Mouse (Mus musculus) macrophage (primary cell): ENCODE measurements at regions not wholly inside any gene's neighbourhood (a gene's known extent, or its start where the extent isn't known, plus 50 kb on each side); places are given as distances from the start of the nearest gene placed in this dataset.

Experiments used
- H3K27ac ChIP-seq: fragments of 350-480 bp; formaldehyde crosslinking; 2 replicates; pipeline ENCODE4 v1.9.0; 2021
- H3K36me3 ChIP-seq: fragments of 350-480 bp; formaldehyde crosslinking; 2 replicates; pipeline ENCODE4 v1.9.0; 2021; ENCODE audit errors: inconsistent target
- H3K4me3 ChIP-seq: fragments of 350-480 bp; formaldehyde crosslinking; 2 replicates; pipeline ENCODE4 v1.9.0; 2021; ENCODE audit errors: inconsistent target
- H3K79me2 ChIP-seq: fragments of 350-480 bp; formaldehyde crosslinking; 2 replicates; pipeline ENCODE4 v1.9.0; 2021; ENCODE audit errors: inconsistent target
- WGBS: methylation state at CpG from one replicate; pipeline ENCODE4 v1.1.7; 2026; ENCODE audit warnings: inconsistent platforms; ENCODE audit not compliant: missing documents; 5-methylcytosine and 5-hydroxymethylcytosine counted together

GRCm38 (mm10) chr15:68579486-68579885 is 2078.8 kb upstream of the Lrrc6 start:
- Histone ChIP-seq H3K79me2 (no peaks in the 10 kb centered on the region), H3K36me3 (no peaks in the 10 kb centered on the region), H3K4me3 (no peak overlapping the region), H3K27ac (no peak overlapping the region)
- 97% methylated on average over 2 of the region's 2 CpGs for WGBS

GRCm38 (mm10) chr15:68560654-68561053 is 2059.9 kb upstream of the Lrrc6 start:
- Histone ChIP-seq H3K27ac (no peak overlapping the region), H3K36me3 (no peaks in the 10 kb centered on the region), H3K79me2 (no peaks in the 10 kb centered on the region), H3K4me3 (no peak overlapping the region)
- WGBS, result 59% methylated on average over 3 of the region's 3 CpGs

DNA sequence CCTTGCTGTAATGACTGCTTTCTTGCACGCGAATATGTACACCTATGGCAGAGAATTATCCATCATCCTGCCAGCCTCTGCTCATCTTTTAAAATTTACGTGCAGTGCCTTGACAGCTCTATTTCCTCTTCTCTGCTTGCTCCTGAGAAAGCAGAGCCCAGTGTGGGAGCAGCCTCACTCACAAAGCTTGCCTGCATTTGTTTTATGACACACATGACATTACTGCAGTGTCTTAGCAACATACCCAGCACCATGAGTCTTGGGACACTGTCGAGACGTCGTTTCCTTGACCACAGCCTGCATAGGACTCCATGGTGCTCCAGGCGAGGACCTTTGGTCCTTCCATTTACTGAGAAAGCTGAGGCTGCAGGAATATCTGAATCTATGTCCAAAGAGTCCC is 2055.4 kb upstream of the Lrrc6 start:
- Histone ChIP-seq H3K36me3 (no peaks in the 10 kb centered on the region), H3K27ac (no peak overlapping the region), H3K4me3 (no peak overlapping the region), H3K79me2 (no peaks in the 10 kb centered on the region)
- whole genome bisulfite sequencing, result 89% methylated on average over 7 of the region's 7 CpGs

DNA sequence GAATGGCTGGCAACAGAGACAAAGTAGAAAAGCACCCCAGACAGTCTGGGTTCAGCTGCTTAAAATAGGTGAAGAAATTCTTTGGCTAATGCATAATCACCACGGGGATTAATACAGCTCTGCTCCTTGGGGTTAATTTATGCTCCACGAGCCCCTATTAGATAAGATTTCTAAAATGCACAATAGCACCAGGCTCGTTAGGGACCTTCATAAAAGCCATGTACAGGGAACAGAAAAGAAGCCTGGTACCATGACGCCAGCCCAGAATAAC is 2035.3 kb upstream of the Lrrc6 start:
- H3K27ac ChIP-seq, result no peak overlapping the region
- H3K79me2 ChIP-seq, result no peaks in the 10 kb centered on the region
- 77% methylated on average over 4 of the region's 4 CpGs for WGBS
- H3K36me3 ChIP-seq, result no peaks in the 10 kb centered on the region
- no peak overlapping the region for H3K4me3 ChIP-seq

GRCm38 (mm10) chr15:68535297-68536054 is 2034.8 kb upstream of the Lrrc6 start:
- whole genome bisulfite sequencing, result 83% methylated on average over 10 of the region's 10 CpGs
- Histone ChIP-seq H3K4me3 (no peak overlapping the region), H3K27ac (no peak overlapping the region), H3K36me3 (no peaks in the 10 kb centered on the region), H3K79me2 (no peaks in the 10 kb centered on the region)

GRCm38 (mm10) chr15:68520759-68521158 is 2020.0 kb upstream of the Lrrc6 start:
- Histone ChIP-seq H3K36me3 (no peaks in the 10 kb centered on the region), H3K79me2 (no peaks in the 10 kb centered on the region), H3K27ac (no peak overlapping the region), H3K4me3 (no peak overlapping the region)
- WGBS, result 68% methylated on average over 2 of the region's 2 CpGs

DNA sequence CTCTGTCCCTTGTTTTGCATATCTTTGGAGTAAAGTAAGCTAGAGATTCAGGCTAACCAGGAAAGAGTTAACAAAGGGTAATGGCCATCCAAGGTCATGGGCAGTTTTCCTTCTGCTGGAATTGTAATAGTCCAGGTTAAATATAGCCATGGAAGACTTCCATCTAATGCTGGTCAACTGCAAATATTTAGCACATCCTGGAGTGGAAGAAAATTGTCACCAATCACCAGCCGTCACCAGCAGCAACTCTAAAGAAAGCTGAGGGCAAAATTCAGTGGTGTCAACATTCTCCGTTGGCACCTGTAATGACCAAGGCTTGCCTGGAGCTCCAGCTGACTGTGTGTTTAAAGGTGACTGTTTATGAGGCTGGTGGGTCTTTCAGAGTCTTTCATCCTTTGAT is 2011.7 kb upstream of the Lrrc6 start:
- no peak overlapping the region for H3K27ac ChIP-seq
- no peaks in the 10 kb centered on the region for H3K36me3 ChIP-seq
- H3K79me2 ChIP-seq, result no peaks in the 10 kb centered on the region
- H3K4me3 ChIP-seq, result no peak overlapping the region
- WGBS, result 100% methylated on average over 2 of the region's 2 CpGs

DNA sequence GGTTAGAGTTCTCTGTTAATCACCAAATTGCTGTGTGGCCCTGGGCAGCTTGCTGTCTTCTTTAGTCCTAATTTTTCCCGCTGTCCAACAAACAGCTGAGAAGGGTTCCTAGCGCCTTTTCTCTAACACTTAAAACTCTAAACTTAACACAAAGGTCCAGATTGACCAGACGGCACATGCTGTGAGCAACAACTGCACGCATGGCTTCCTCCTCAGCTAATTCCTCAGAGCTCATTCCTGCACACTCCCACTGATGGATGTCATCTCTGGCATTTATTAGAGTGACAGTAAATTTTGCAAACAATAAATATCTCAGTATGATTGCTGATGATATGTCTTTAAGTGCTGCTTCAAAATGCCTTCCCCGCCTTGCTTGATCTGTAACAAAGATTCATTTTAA is 2007.5 kb upstream of the Lrrc6 start:
- H3K4me3 ChIP-seq, result no peak overlapping the region
- no peaks in the 10 kb centered on the region for H3K79me2 ChIP-seq
- no peak overlapping the region for H3K27ac ChIP-seq
- WGBS, result 96% methylated on average over 5 of the region's 5 CpGs
- no peaks in the 10 kb centered on the region for H3K36me3 ChIP-seq

- no peak overlapping the region for H3K4me3 ChIP-seq
- no peaks in the 10 kb centered on the region for H3K79me2 ChIP-seq
- H3K27ac ChIP-seq, result no peak overlapping the region
- 56% methylated on average over 2 of the region's 2 CpGs for WGBS
- H3K36me3 ChIP-seq, result no peaks in the 10 kb centered on the region
Observed at GRCm38 (mm10) chr15:68506093-68506492, 2005.4 kb upstream of the Lrrc6 start.

GRCm38 (mm10) chr15:68496438-68496837 is 1995.7 kb upstream of the Lrrc6 start:
- H3K27ac ChIP-seq, result no peak overlapping the region
- no peaks in the 10 kb centered on the region for H3K36me3 ChIP-seq
- no peak overlapping the region for H3K4me3 ChIP-seq
- H3K79me2 ChIP-seq, result no peaks in the 10 kb centered on the region
- 100% methylated on average over 2 of the region's 2 CpGs for WGBS

- no peak overlapping the region for H3K27ac ChIP-seq
- H3K36me3 ChIP-seq, result no peaks in the 10 kb centered on the region
- H3K4me3 ChIP-seq, result no peak overlapping the region
- H3K79me2 ChIP-seq, result no peaks in the 10 kb centered on the region
- 100% methylated on average over 1 of the region's 1 CpGs for WGBS
Observed at GRCm38 (mm10) chr15:68484789-68485188, 1984.1 kb upstream of the Lrrc6 start.

DNA sequence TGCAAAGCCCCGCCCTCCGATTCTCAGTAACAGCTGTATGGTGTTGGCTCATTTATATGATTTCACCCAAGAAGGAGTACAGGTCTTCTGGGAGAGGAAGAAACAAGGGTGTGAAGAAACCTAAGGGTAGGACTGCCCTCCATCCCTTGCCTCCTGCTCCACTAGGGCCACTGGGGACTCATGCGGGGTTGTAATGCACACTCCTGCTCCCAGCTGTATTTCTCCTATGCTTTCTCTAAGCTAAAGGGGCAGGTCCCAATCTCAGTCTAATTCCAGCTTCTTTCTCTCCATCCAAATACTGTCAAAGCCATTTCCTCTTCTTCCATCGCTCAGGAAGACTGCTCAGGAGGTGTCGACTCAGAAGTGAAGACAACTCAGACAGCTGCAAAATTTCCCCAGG is 1977.0 kb upstream of the Lrrc6 start:
- WGBS, result 85% methylated on average over 5 of the region's 5 CpGs

DNA sequence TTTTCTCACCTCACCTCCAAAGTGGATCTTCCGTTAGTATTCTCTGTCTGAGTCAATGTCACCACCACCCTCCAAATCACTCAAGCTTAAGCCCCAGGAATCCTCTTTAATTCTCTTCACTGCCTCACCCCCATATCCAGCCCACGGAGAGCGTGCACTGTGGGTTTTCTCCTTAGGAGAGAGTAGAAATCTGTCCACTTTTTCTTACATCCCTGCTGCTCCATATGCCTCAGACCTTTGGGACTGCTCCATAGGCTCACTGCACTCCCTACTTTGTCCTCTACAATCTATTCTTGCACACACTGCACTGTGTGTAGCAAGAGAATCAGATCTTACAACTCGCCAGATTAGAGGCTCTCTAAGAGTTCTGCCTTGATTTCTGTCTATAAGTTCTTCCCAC is 1971.2 kb upstream of the Lrrc6 start:
- Histone ChIP-seq H3K79me2 (no peaks in the 10 kb centered on the region), H3K36me3 (no peaks in the 10 kb centered on the region), H3K4me3 (no peak overlapping the region), H3K27ac (no peak overlapping the region)
- 92% methylated on average over 4 of the region's 4 CpGs for WGBS

More for the DNA sequence above, 1977.0 kb upstream of the Lrrc6 start:
- no peaks in the 10 kb centered on the region for H3K79me2 ChIP-seq
- H3K4me3 ChIP-seq, result no peak overlapping the region
- H3K27ac ChIP-seq, result no peak overlapping the region
- H3K36me3 ChIP-seq, result no peaks in the 10 kb centered on the region

GRCm38 (mm10) chr15:68462851-68463250 is 1962.1 kb upstream of the Lrrc6 start:
- no peaks in the 10 kb centered on the region for H3K36me3 ChIP-seq
- no peak overlapping the region for H3K27ac ChIP-seq
- H3K4me3 ChIP-seq, result no peak overlapping the region
- WGBS, result 71% methylated on average over 3 of the region's 3 CpGs
- no peaks in the 10 kb centered on the region for H3K79me2 ChIP-seq

- 82% methylated on average over 2 of the region's 2 CpGs for WGBS
- no peak overlapping the region for H3K4me3 ChIP-seq
- H3K27ac ChIP-seq, result no peak overlapping the region
- H3K79me2 ChIP-seq, result no peaks in the 10 kb centered on the region
- H3K36me3 ChIP-seq, result no peaks in the 10 kb centered on the region
Observed at GRCm38 (mm10) chr15:68457239-68457638, 1956.5 kb upstream of the Lrrc6 start.

DNA sequence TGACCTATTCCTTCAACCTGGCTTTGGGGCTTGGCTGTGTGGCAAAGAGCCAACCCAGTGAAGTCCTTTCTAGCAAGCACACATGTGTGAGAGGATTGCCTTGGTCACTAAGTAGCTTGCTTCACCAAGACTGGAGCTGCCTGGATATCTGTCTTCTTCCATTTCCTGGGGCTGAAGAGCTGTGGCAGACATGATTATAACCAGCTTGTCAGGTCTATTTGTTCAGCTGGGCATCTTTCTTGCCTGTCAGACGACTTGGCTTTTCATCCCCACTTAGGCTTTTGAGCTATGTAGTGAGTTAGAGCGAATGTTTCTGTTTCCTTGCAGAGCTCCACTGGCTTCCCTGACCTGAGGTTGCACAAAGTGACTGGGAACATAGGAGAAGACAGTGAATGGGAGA is 1951.3 kb upstream of the Lrrc6 start:
- no peak overlapping the region for H3K27ac ChIP-seq
- H3K79me2 ChIP-seq, result no peaks in the 10 kb centered on the region
- no peak overlapping the region for H3K4me3 ChIP-seq
- WGBS, result 38% methylated on average over 2 of the region's 2 CpGs
- no peaks in the 10 kb centered on the region for H3K36me3 ChIP-seq
